20 mouse cellular contexts compared by ENCODE assay signal in the genomic region with DNA sequence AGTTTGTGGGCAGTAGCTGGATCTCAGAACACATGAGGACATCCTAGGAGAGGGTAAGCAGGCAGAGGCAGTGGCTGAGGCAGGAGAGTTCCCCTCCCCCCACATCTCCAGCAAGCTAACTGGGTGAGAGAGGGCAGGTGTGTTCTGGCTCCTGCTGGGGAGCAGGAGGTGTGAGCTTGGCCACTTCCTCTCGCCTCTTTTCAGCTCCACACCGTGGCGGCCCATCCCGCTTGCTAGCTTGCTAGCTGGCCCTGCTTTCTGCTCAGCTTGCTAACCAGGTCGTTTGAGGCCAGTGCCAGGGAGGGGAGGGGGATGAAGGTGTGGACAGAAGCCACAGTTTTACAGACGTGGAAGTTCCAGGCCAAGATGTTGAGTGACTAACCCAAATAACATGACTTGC. TPM values are rescaled to one million over a fixed set of nuclear protein-coding genes. Genes with fewer than 3 reads are reported as not detected.
DNase-seq lines count a peak whose midpoint lies in the region; ATAC-seq and TF ChIP-seq lines count a peak whose summit lies in the region.
"Had no signal": no experiment of that assay in that cellular context is flagged by ENCODE, and none has a peak within 500 bp of the region (broad histone marks: within the 10 kb centered on the region; RNA-seq: fewer than 3 reads in every experiment).

No protein-coding gene starts in this region.

- intact Hi-C loops in left cerebral cortex, adult 2 months (cut with DNase I): no loop called here

- DNase-seq in kidney, adult 9 months: peak; percentile 11
- DNase-seq in kidney, postnatal 25 days: no peak
- peak; percentile 44 for DNase-seq in ZHBTc4 (ENCODE audit: low read depth, low spot score)
- DNase-seq in thymus, postnatal 36 days: peak; percentile 29 to 57
- DNase-seq in right cerebral cortex, adult 18-20 months: no peak
- DNase-seq in right cerebral cortex, postnatal 25 days: no peak
- no peak for DNase-seq in left cerebral cortex, adult 2 months (ENCODE audit: extremely low spot score in 1 of 2, low spot score in 2 of 2)
- DNase-seq: adrenal gland, adult 8-10 months; embryo, embryonic 11 days; gastrocnemius, postnatal 36 days had no signal

- H3K4me3 ChIP-seq in left cerebral cortex, adult 2 months: no peak overlapping the region
- H3K4me3 ChIP-seq: heart, embryonic 12.5 days; hindbrain, embryonic 13.5 days; layer of hippocampus, adult 2 months; liver, embryonic 12.5 days; myocyte had no signal

- ATAC-seq in erythroblast, adult 5-6 weeks (replicated peaks; ENCODE audit: low FRiP score, poor library complexity, severe bottlenecking): 0 out of 2 replicates have a peak, but pooled peaks have one; percentile 19
- ATAC-seq: intestine, postnatal 0 days; liver, embryonic 12.5 days; lung, postnatal 0 days had no signal

- no peak overlapping the region for H3K27ac ChIP-seq in left cerebral cortex, adult 2 months
- H3K27ac ChIP-seq: hindbrain, embryonic 13.5 days; layer of hippocampus, adult 2 months; liver, embryonic 12.5 days had no signal

- TF ChIP-seq CTCF in left cerebral cortex, adult 2 months (IDR thresholded peaks at IDR 0.05): no peak

RNA-seq across cellular contexts. Expression of a gene that starts 3.2 kb away (rescaled TPM):
- not detected in 2 replicates for total RNA-seq in erythroblast, adult 5-6 weeks (2015; ENCODE audit: low replicate concordance)
- total RNA-seq in erythroblast, adult 5-6 weeks (2017; ENCODE audit: low replicate concordance): 0.09 and 0.14 TPM in 2 replicates
- 100 to 1,000 TPM; 421 to 422 TPM for total RNA-seq in left cerebral cortex, adult 2 months (2021)

RNA-seq across cellular contexts. Expression of a gene that starts 47.7 kb away (rescaled TPM):
- not detected in 2 replicates for total RNA-seq in erythroblast, adult 5-6 weeks (2015; ENCODE audit: low replicate concordance)
- not detected in 2 replicates for total RNA-seq in erythroblast, adult 5-6 weeks (2017; ENCODE audit: low replicate concordance)
- total RNA-seq in left cerebral cortex, adult 2 months (2021): under 1 TPM in 1 of 2 experiments, not detected in 1; 0.25 TPM
- total RNA-seq: CH12.LX; gastrocnemius, postnatal 36 days; layer of hippocampus, adult 2 months; left cerebral cortex, postnatal 10 days had no signal

RNA-seq across cellular contexts. Expression of a gene that starts 56.6 kb away (rescaled TPM):
- total RNA-seq in erythroblast, adult 5-6 weeks (2015; ENCODE audit: low replicate concordance): not detected in 2 replicates
- total RNA-seq in erythroblast, adult 5-6 weeks (2017; ENCODE audit: low replicate concordance): 0.98 and 2.1 TPM in 2 replicates
- 1 to 10 TPM; 3.7 to 5.4 TPM for total RNA-seq in left cerebral cortex, adult 2 months (2021)

RNA-seq across cellular contexts. Expression of a gene that starts 59.4 kb away (rescaled TPM):
- not detected in 2 replicates for total RNA-seq in erythroblast, adult 5-6 weeks (2015; ENCODE audit: low replicate concordance)
- total RNA-seq in erythroblast, adult 5-6 weeks (2017; ENCODE audit: low replicate concordance): not detected in 2 replicates
- total RNA-seq in left cerebral cortex, adult 2 months (2021): under 1 TPM; 0.59 to 0.79 TPM
- total RNA-seq: CH12.LX; gastrocnemius, postnatal 36 days; layer of hippocampus, adult 2 months had no signal

Comparison
In these comparisons a context has a peak if more than half of its experiments do, and no peak if none do; other contexts are left out.
1. DNase-seq: peak in kidney, adult 9 months (single experiment), ZHBTc4 (single experiment) and thymus, postnatal 36 days (2 of 2); none in kidney, postnatal 25 days (0 of 2), right cerebral cortex, adult 18-20 months (single experiment), right cerebral cortex, postnatal 25 days (single experiment) and left cerebral cortex, adult 2 months (0 of 2).
2. RNA of a gene that starts 3.2 kb away (total RNA-seq): 421 to 422 TPM in left cerebral cortex, adult 2 months; 0.09 to 0.14 TPM in erythroblast, adult 5-6 weeks; every median in the first group is over 100 times any median in the second.